Mouse (Mus musculus) mature B cell (primary cell): ENCODE measurements around the gene St8sia1.

Experiments
- in situ Hi-C: fragments of 300-500 bp; cut with MboI; formaldehyde crosslinking; loops from 2 replicates; pipeline ENCODE4 v1.14.3; 2019

Gene St8sia1

DNA sequence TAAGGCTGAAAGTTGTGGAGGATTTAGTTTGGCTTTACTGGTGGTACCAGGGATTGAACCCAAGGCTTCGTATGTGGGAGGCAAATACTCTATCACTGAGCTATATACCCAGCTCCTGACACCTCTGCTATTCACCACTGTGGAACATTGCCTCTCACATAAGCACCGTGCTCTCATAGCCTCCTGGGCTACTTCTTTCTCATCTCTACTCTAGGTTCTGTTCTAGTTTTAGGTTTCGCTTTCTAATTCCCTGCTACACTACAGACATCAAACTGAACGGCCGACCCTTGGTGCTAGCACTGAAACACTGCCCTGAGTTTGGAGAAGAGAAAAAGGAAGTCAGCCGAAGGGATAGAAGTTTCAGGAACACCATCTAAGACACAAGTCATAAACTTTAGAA, 99.1 kb downstream of the St8sia1 start:
- in situ Hi-C loops, result no loop called here

- in situ Hi-C loops, result no loop called here
Observed at GRCm38 (mm10) chr6:142863881-142864280, 100.4 kb downstream of the St8sia1 start.

- in situ Hi-C loops, result no loop called here
Observed at GRCm38 (mm10) chr6:142862265-142862664, 102.0 kb downstream of the St8sia1 start.

GRCm38 (mm10) chr6:142860396-142860795, 103.9 kb downstream of the St8sia1 start:
- in situ Hi-C loops, result no loop called here

DNA sequence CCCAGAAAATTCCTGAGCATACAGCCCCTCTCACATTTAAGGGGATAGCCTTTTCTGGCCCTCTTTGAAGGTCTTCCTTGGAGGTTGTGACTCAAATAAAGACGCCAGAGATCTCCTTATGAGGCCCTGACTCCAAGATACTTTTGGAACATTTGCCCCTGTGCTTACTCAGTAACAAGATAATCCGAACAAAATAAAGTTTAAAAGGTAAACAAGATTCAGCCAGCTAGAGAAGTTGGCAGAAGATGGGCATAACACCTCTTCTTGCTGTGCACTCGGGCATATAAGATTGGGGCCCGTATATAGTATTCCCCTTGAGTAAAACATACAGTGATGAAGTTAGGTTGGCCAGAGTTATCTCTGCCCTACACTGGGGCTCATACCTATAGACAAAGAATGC, 104.3 kb downstream of the St8sia1 start:
- in situ Hi-C loops, result no loop called here

- in situ Hi-C loops, result no loop called here
Observed at GRCm38 (mm10) chr6:142858937-142859336, 105.3 kb downstream of the St8sia1 start.

DNA sequence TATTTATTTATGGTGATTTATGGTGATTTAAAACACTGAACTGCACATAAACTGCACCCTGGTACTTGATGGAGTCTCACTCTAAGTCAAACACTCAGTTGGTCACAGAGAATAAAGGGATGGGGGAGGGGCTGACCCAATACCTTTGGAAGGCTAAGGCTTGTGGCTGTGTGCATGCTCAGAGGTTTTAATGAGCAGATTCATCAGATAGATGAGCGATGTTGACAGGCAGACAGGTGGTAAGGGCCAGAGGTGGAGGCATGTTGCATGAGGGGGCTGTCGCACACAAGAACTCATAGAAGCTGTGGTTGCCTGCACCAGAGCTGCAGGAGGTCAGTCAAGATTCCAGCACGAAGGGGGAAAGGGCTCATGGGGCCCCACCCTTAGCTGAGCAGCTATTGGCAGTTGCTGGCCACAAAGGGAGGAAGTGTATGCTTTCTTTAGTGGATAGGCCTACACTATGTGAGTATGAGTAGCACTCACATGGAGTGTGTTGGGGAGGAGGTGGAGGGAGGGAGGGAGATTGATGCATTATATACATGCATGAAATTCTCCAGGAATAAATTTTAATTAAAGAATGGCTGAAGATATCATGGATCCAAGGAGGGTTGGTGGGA, 107.9 kb downstream of the St8sia1 start:
- in situ Hi-C loops, result no loop called here

- in situ Hi-C loops, result no loop called here
Observed at GRCm38 (mm10) chr6:142855761-142856160, 108.5 kb downstream of the St8sia1 start.

- in situ Hi-C loops, result no loop called here
Observed at GRCm38 (mm10) chr6:142852419-142853377, 111.6 kb downstream of the St8sia1 start.

DNA sequence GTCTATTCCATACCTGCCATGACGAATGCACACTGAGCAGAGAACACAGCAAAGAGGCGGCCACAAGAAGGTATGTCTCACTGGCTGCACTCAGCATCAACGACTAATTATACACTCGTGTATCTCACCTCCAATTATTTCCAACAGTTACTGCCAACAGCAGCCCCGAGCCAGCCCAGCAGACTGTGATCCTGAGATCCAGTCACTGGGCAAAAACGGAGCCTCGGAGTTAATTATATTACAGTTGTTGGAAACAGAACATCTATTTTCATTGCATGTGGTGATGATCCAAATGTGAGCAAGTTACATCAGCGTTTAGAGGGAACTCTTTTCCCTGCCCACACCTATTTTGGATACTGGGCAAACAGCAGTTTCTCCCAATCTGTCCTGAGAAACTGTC, 113.8 kb downstream of the St8sia1 start:
- in situ Hi-C loops, result no loop called here

DNA sequence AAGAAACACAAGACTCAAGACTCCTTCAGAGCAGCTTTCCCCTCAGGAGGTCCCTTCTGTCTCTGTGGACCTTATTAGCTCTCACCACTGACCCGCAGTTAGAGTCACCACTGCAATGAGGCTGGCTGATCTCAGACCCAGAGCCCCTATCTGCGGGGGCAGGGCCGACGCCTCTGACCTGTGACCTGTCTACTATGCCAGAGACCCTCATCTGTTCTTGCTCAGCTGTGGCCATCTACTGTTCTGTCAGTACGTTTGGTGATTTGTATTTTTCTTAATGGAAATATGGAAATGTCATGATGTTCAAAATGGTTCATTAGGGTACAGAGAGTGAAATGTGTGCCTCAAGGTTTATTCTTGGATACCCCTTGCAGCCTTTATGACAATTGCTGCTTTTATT, 114.9 kb downstream of the St8sia1 start:
- in situ Hi-C loops, result no loop called here

- in situ Hi-C loops, result no loop called here
Observed at GRCm38 (mm10) chr6:142847914-142848674, 116.2 kb downstream of the St8sia1 start.

DNA sequence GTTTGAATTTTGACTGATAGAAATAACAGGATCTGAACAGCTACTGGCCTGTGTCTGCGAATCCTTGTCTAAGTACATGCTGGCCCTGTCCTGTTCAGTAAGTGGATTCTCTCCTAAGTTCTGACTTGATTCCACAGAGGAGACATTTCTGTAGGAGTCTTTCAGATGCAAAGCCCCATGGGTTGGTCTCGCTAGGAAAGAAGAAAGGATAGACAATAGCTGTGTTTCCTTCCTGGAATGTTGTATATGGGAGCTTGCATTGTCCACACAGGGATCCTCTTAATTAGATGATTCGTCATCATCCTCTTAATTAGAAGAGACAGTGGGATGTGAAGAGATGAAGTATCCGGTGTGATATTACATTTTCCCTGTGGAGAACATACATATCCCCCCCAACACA, 117.4 kb downstream of the St8sia1 start:
- in situ Hi-C loops, result no loop called here

- in situ Hi-C loops, result no loop called here
Observed at GRCm38 (mm10) chr6:142845066-142845465, 119.2 kb downstream of the St8sia1 start.

DNA sequence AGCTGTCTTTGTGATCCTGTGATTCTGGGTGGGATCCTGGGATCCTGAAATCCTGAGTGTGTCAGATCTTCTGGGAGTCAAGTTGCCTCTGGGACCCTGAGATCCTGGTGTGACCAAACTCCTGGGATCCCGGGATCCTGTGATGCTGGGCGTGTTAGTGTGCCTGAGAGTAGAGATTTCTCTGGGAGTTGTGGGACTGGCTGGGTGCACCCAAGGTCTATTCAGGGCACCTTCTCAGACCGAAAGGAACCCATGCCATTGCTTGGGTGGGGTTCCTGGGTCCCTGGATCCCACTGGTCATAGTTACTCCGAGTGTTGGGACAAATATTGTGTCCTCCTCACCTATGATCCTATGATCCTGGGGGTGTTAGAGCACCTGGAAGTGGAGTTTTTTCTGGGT, 120.2 kb downstream of the St8sia1 start:
- in situ Hi-C loops, result no loop called here

- in situ Hi-C loops, result no loop called here
Observed at GRCm38 (mm10) chr6:142838501-142838900, 125.8 kb downstream of the St8sia1 start.

GRCm38 (mm10) chr6:142837326-142837725, 126.9 kb downstream of the St8sia1 start:
- in situ Hi-C loops, result no loop called here

GRCm38 (mm10) chr6:142835726-142836125, 128.5 kb downstream of the St8sia1 start:
- in situ Hi-C loops, result no loop called here

- in situ Hi-C loops, result no loop called here
Observed at GRCm38 (mm10) chr6:142834911-142835310, 129.3 kb downstream of the St8sia1 start.

DNA sequence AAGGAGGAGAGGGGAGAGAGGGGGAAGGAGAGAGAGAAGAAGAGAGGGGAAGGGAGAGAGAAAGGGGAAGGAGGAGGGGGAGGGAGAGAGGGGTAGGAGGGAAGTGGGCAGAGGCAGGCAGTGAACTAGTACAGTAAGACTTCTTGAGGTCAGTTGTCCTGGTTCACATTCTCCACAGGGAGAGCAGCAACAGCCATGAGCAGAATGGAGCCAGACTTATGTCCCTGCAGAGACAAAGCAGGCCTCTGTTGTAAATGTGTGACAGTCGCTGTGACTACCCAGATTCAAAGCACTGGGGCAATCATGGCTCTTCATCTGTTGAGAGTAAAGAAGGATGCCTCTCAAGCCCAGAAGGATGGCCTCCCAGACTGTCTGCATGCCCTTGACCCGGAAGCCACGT, 132.5 kb downstream of the St8sia1 start:
- in situ Hi-C loops, result no loop called here

DNA sequence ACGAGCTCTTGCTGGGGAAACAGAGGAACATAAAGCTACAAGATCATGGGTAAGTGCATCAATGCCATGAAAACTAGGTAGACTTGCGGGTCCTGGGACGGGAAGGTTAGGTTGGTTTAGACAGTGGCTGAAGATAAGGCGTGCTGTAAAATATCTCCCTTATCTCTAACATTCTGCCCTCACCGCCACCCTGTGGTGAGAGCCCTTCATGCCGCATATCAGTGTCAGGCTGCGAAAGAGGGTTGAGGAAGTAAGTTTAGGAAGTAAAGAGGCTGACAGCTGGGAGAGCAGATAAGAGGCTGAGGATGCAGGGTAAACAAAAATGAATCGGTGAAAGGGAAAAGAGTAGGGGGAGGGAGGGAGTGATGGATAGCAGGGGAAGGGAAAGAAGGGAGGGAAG, 133.0 kb downstream of the St8sia1 start:
- in situ Hi-C loops, result no loop called here

- in situ Hi-C loops, result no loop called here
Observed at GRCm38 (mm10) chr6:142830221-142830620, 134.0 kb downstream of the St8sia1 start.
